Mouse (Mus musculus) lung, embryonic 14.5 days (tissue): Measurements from ENCODE around the gene Gpat2. TPM values are rescaled to one million over a fixed set of nuclear protein-coding genes. Genes with fewer than 3 reads are reported as not detected.

Experiments
- ATAC-seq: fragments of 200-750 bp; cut with Nextera tagmentation; 2 replicates; pipeline ENCODE4 v1.8.0; 2017; ENCODE audit warnings: mild to moderate bottlenecking, moderate TSS enrichment, moderate library complexity; ENCODE audit not compliant: insufficient read depth
- DNase-seq: peaks from one replicate; pipeline ENCODE4 v3.0.0-alpha.2; 2015
- H3K27ac ChIP-seq: fragments of 300-500 bp; sonication (generic); 2 replicates; pipeline ENCODE4 v1.5.1; 2014; ENCODE audit warnings: low read depth, mild to moderate bottlenecking, moderate library complexity
- H3K27me3 ChIP-seq: fragments of 300-500 bp; sonication (generic); 2 replicates; pipeline ENCODE4 v1.6.1; 2014; ENCODE audit warnings: low read length, control low read depth; ENCODE audit not compliant: insufficient read depth
- H3K36me3 ChIP-seq: fragments of 300-500 bp; sonication (generic); 2 replicates; pipeline ENCODE4 v1.6.1; 2014; ENCODE audit warnings: control low read depth; ENCODE audit not compliant: insufficient read depth
- H3K4me1 ChIP-seq: fragments of 300-500 bp; sonication (generic); 2 replicates; pipeline ENCODE4 v1.6.1; 2014; ENCODE audit warnings: antibody characterized with exemption, control low read depth; ENCODE audit not compliant: insufficient read depth
- H3K4me2 ChIP-seq: fragments of 300-500 bp; sonication (generic); 2 replicates; pipeline ENCODE4 v1.6.1; 2014; ENCODE audit warnings: mild to moderate bottlenecking
- H3K4me3 ChIP-seq: fragments of 300-500 bp; sonication (generic); 2 replicates; pipeline ENCODE4 v1.5.1; 2014; ENCODE audit warnings: low read depth, low read length
- H3K9ac ChIP-seq: fragments of 300-500 bp; sonication (generic); 2 replicates; pipeline ENCODE4 v1.6.1; 2014
- H3K9me3 ChIP-seq: fragments of 300-500 bp; sonication (generic); 2 replicates; pipeline ENCODE4 v1.6.1; 2016; ENCODE audit warnings: low read depth, low read length, control low read depth
- CTCF ChIP-seq: IDR thresholded peaks from 2 replicates; pipeline ENCODE4 v1.5.1; 2016; ENCODE audit warnings: antibody characterized with exemption, low read depth
- WGBS: fragments of 180-500 bp; shearing (Covaris S2); extraction: QIAGEN DNeasy Blood & Tissue Kit; methylation state at CpG from one replicate; pipeline ENCODE4 v1.1.7; 2014; 5-methylcytosine and 5-hydroxymethylcytosine counted together
- polyA plus RNA-seq: library from polyadenylated mRNA; unstranded; fragments of >200 nt; fragmentation: Nextera tagmentation; extraction: Ambion mirVana; gene quantifications from 2 replicates; pipeline ENCODE4 v1.2.1, GENCODE M21; 2014

The Gpat2 gene
- 0.27 and 0.42 TPM in 2 replicates for polyA plus RNA-seq

GRCm38 (mm10) chr2:127424977-127425376 lies at the start of gene Gpat2:
Gene Gpat2 (plus strand): TSS chr2:127425199.
- H3K27me3 ChIP-seq, result no peaks in the 10 kb centered on the region
- 78% methylated on average over 17 of the region's 17 CpGs for WGBS
- H3K36me3 ChIP-seq, result no peaks in the 10 kb centered on the region
- no peaks in the 10 kb centered on the region for H3K4me1 ChIP-seq
- TF ChIP-seq CTCF, result no peak
- no peak within 1 kb of the TSS for H3K4me3 ChIP-seq
- H3K9me3 ChIP-seq, result no peaks in the 10 kb centered on the region
- H3K9ac ChIP-seq, result no peak within 1 kb of the TSS
- ATAC-seq (no peak), DNase-seq (no peak)
- H3K27ac ChIP-seq, result no peak within 1 kb of the TSS
- H3K4me2 ChIP-seq, result no peak within 1 kb of the TSS

GRCm38 (mm10) chr2:127375759-127376341 lies 49.1 kb upstream of the Gpat2 start:
- peak; percentile 60 for TF ChIP-seq CTCF
- no peak overlapping the region for H3K27ac ChIP-seq
- WGBS, result 46% methylated on average over 7 of the region's 7 CpGs
- peak; percentile 28; the same call in 1 of the 2 replicates for ATAC-seq
- H3K9me3 ChIP-seq, result no peaks in the 10 kb centered on the region
- H3K4me1 ChIP-seq, result no peaks in the 10 kb centered on the region
- no peaks in the 10 kb centered on the region for H3K27me3 ChIP-seq
- H3K4me3 ChIP-seq, result no peak overlapping the region
- no peak overlapping the region for H3K4me2 ChIP-seq
- peak; percentile 21 for DNase-seq
- no peak overlapping the region for H3K9ac ChIP-seq
- H3K36me3 ChIP-seq, result no peaks in the 10 kb centered on the region

GRCm38 (mm10) chr2:127376423-127377051 lies 48.5 kb upstream of the Gpat2 start:
- Histone ChIP-seq H3K9ac (no peak overlapping the region), H3K36me3 (no peaks in the 10 kb centered on the region), H3K4me1 (no peaks in the 10 kb centered on the region), H3K27ac (no peak overlapping the region), H3K27me3 (no peaks in the 10 kb centered on the region), H3K9me3 (no peaks in the 10 kb centered on the region), H3K4me2 (no peak overlapping the region), H3K4me3 (no peak overlapping the region)
- no peak for TF ChIP-seq CTCF
- no peak for ATAC-seq
- DNase-seq, result no peak
- 82% methylated on average over 6 of the region's 6 CpGs for WGBS

GRCm38 (mm10) chr2:127377942-127378610 lies 46.9 kb upstream of the Gpat2 start:
- H3K4me2 ChIP-seq, result no peak overlapping the region
- 63% methylated on average over 7 of the region's 7 CpGs for WGBS
- no peaks in the 10 kb centered on the region for H3K4me1 ChIP-seq
- H3K9ac ChIP-seq, result no peak overlapping the region
- H3K9me3 ChIP-seq, result no peaks in the 10 kb centered on the region
- TF ChIP-seq CTCF, result no peak
- H3K4me3 ChIP-seq, result no peak overlapping the region
- no peaks in the 10 kb centered on the region for H3K36me3 ChIP-seq
- DNase-seq (no peak), ATAC-seq (no peak)
- no peaks in the 10 kb centered on the region for H3K27me3 ChIP-seq
- no peak overlapping the region for H3K27ac ChIP-seq

GRCm38 (mm10) chr2:127378611-127378990 lies 46.4 kb upstream of the Gpat2 start:
- no peak overlapping the region for H3K4me3 ChIP-seq
- no peaks in the 10 kb centered on the region for H3K27me3 ChIP-seq
- no peaks in the 10 kb centered on the region for H3K4me1 ChIP-seq
- TF ChIP-seq CTCF, result no peak
- WGBS, result 59% methylated on average over 7 of the region's 7 CpGs
- no peak overlapping the region for H3K4me2 ChIP-seq
- no peaks in the 10 kb centered on the region for H3K9me3 ChIP-seq
- DNase-seq, result peak; percentile 15
- H3K36me3 ChIP-seq, result no peaks in the 10 kb centered on the region
- no peak for ATAC-seq
- no peak overlapping the region for H3K27ac ChIP-seq
- no peak overlapping the region for H3K9ac ChIP-seq

GRCm38 (mm10) chr2:127379250-127379649 lies 45.7 kb upstream of the Gpat2 start:
- H3K36me3 ChIP-seq, result no peaks in the 10 kb centered on the region
- 52% methylated on average over 3 of the region's 3 CpGs for WGBS
- DNase-seq, result no peak

GRCm38 (mm10) chr2:127383881-127384280 lies 41.1 kb upstream of the Gpat2 start:
- H3K9me3 ChIP-seq, result no peaks in the 10 kb centered on the region
- no peak for ATAC-seq
- no peak overlapping the region for H3K4me2 ChIP-seq
- no peaks in the 10 kb centered on the region for H3K36me3 ChIP-seq
- 44% methylated on average over 7 of the region's 7 CpGs for WGBS
- no peak overlapping the region for H3K9ac ChIP-seq
- DNase-seq, result no peak
- no peak for TF ChIP-seq CTCF
- H3K27me3 ChIP-seq, result no peaks in the 10 kb centered on the region
- no peak overlapping the region for H3K27ac ChIP-seq
- no peak overlapping the region for H3K4me3 ChIP-seq
- H3K4me1 ChIP-seq, result no peaks in the 10 kb centered on the region

More at GRCm38 (mm10) chr2:127379250-127379649, 45.7 kb upstream of the Gpat2 start:
- no peaks in the 10 kb centered on the region for H3K27me3 ChIP-seq
- no peak overlapping the region for H3K4me2 ChIP-seq
- no peak overlapping the region for H3K27ac ChIP-seq
- no peak overlapping the region for H3K9ac ChIP-seq
- H3K9me3 ChIP-seq, result no peaks in the 10 kb centered on the region
- H3K4me1 ChIP-seq, result no peaks in the 10 kb centered on the region
- TF ChIP-seq CTCF, result no peak
- H3K4me3 ChIP-seq, result no peak overlapping the region
- ATAC-seq, result no peak
